Mouse (Mus musculus) kidney, embryonic 14.5 days (tissue): Measurements from ENCODE around the gene Flt1. TPM values are rescaled to one million over a fixed set of nuclear protein-coding genes. Genes with fewer than 3 reads are reported as not detected.

Experiments
- ATAC-seq: fragments of 200-750 bp; cut with Nextera tagmentation; 2 replicates; pipeline ENCODE4 v1.8.0; 2017; ENCODE audit warnings: moderate number of reproducible peaks, mild to moderate bottlenecking, moderate TSS enrichment, moderate library complexity; ENCODE audit not compliant: low FRiP score, low TSS enrichment
- H3K27ac ChIP-seq: fragments of 300-500 bp; sonication (generic); 2 replicates; pipeline ENCODE4 v1.5.1; 2014; ENCODE audit warnings: low read depth, mild to moderate bottlenecking, low read length, moderate library complexity, mixed read lengths
- H3K27me3 ChIP-seq: fragments of 300-500 bp; sonication (generic); 2 replicates; pipeline ENCODE4 v1.6.1; 2014; ENCODE audit warnings: mild to moderate bottlenecking, low read length; ENCODE audit not compliant: control insufficient read depth, insufficient read depth
- H3K36me3 ChIP-seq: fragments of 300-500 bp; sonication (generic); 2 replicates; pipeline ENCODE4 v1.6.1; 2014; ENCODE audit warnings: low read length, mixed read lengths; ENCODE audit not compliant: control insufficient read depth, insufficient read depth
- H3K4me1 ChIP-seq: fragments of 300-500 bp; sonication (generic); 2 replicates; pipeline ENCODE4 v1.6.1; 2014; ENCODE audit warnings: low read length, mixed read lengths; ENCODE audit not compliant: control insufficient read depth, insufficient read depth
- H3K4me2 ChIP-seq: fragments of 300-500 bp; sonication (generic); replicated peaks from 2 replicates; pipeline ENCODE4 v1.6.1; 2014; ENCODE audit warnings: low read depth, mild to moderate bottlenecking, low read length
- H3K4me3 ChIP-seq: fragments of 300-500 bp; sonication (generic); 2 replicates; pipeline ENCODE4 v1.5.1; 2014; ENCODE audit warnings: mild to moderate bottlenecking, low read length
- H3K9ac ChIP-seq: fragments of 300-500 bp; sonication (generic); 2 replicates; pipeline ENCODE4 v1.6.1; 2014; ENCODE audit warnings: low read depth, mild to moderate bottlenecking, low read length, moderate library complexity
- H3K9me3 ChIP-seq: fragments of 300-500 bp; sonication (generic); 2 replicates; pipeline ENCODE4 v1.6.1; 2016; ENCODE audit warnings: low read length; ENCODE audit not compliant: control insufficient read depth
- WGBS: fragments of 180-500 bp; shearing (Covaris S2); extraction: QIAGEN DNeasy Blood & Tissue Kit; methylation state at CpG from one replicate; pipeline ENCODE4 v1.1.7; 2014; 5-methylcytosine and 5-hydroxymethylcytosine counted together
- polyA plus RNA-seq: library from polyadenylated mRNA; unstranded; fragments of >200 nt; fragmentation: Nextera tagmentation; extraction: Ambion mirVana; gene quantifications from 2 replicates; pipeline ENCODE4 v1.2.1, GENCODE M21; 2014

Flt1 gene
- polyA plus RNA-seq, 1 experiment from 2014 or later = 20.0 TPM

DNA sequence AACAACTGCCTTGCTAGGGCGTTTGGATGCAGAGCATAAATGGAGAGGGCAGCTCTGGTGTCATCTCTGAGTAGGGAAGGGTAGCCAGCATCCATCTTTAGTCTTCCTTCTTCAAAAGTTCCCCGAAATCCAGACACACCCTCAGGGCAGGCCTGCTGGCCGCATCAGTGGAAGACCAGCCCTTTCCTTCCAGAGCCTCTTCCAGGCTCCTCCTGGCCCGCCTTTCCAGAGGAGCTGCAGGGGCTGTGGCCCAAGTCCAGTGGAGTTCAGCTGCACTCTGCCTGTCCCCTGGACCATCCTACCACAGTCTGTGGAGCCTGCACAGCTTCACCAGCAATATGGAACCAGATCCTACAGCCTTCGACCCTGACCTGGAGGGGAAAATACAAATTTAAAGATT lies 7.1 kb upstream of the Flt1 start:
- no peak overlapping the region for H3K27ac ChIP-seq
- no peaks in the 10 kb centered on the region for H3K36me3 ChIP-seq
- no peak overlapping the region for H3K4me3 ChIP-seq
- H3K9me3 ChIP-seq = 0 out of 2 replicates have a peak, but pooled peaks cover 2% of the 10 kb centered on the region
- H3K27me3 ChIP-seq = peaks cover 16% of the 10 kb centered on the region
- no peak overlapping the region for H3K9ac ChIP-seq
- 83% methylated on average over 5 of the region's 5 CpGs for WGBS
- H3K4me2 ChIP-seq = no peak overlapping the region
- no peak for ATAC-seq
- H3K4me1 ChIP-seq = no peaks in the 10 kb centered on the region

DNA sequence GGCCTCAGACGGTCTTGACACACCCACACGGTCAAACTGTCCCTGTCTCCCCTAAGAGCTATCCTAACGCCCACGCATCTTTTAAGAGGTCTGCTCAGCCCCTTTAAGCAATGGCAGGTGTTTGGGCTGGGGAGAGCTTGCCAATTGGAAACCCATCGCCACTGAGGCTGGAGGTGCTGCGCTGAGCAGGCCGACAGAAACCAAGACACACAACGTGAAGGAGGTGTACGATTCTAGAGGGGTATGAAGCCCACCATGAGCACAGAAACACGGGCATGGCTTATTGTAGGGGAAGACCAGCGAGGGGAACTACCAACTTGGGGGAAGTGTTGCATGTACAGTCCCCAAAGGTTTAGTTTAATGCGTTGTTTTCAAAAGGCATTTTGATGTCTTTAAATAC lies 1.7 kb upstream of the Flt1 start:
- Histone ChIP-seq H3K9me3 (no peaks in the 10 kb centered on the region), H3K27ac (no peak overlapping the region), H3K27me3 (peaks cover 70% of the 10 kb centered on the region), H3K36me3 (no peaks in the 10 kb centered on the region), H3K4me1 (peaks cover 3% of the 10 kb centered on the region; the same call in 1 of the 2 replicates), H3K4me2 (no peak overlapping the region), H3K9ac (no peak overlapping the region), H3K4me3 (no peak overlapping the region)
- no peak for ATAC-seq
- 10% methylated on average over 12 of the region's 12 CpGs for WGBS

DNA sequence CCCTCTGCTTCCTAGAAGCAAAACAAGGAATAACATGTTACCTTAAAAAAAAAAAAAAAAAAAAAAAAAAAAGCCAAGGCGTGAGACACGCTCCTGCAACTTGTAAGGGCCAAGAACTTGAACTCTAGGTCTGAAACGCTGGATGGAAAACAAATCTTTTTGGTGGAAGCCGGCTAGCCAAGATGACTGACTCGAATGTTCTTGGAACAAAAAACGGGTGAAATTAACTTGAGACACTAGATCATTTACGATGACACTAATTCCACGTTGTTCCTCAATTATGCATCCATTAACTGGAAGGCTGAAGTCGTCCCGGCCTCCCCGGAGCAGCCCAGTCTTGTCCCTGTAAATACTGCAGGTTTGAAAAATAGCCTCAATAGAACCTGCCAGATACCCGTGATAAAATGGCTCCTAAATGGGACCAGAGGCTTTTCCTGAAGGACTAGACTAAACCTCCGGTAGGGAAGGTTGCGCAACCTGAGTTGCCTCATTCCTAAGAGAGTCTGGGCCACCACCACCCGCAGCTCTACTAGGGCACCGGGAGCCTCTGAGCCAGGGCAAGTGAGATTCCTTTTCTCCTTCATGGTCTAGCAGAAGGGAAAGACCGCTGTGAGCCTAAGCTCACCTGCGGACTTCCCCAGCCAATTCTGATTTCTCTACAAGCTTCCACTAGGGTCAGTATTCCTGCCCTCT lies 1.0 kb upstream of the Flt1 start:
- Histone ChIP-seq H3K4me3 (peak overlapping the region; percentile 43; the same call in 1 of the 2 replicates), H3K9ac (no peak overlapping the region), H3K27me3 (peaks cover 74% of the 10 kb centered on the region), H3K36me3 (no peaks in the 10 kb centered on the region), H3K4me1 (peaks cover 3% of the 10 kb centered on the region; the same call in 1 of the 2 replicates), H3K27ac (no peak overlapping the region), H3K9me3 (no peaks in the 10 kb centered on the region), H3K4me2 (peak overlapping the region; percentile 61; the same call in 1 of the 2 replicates)
- no peak for ATAC-seq
- whole genome bisulfite sequencing = 2% methylated on average over 17 of the region's 18 CpGs

DNA sequence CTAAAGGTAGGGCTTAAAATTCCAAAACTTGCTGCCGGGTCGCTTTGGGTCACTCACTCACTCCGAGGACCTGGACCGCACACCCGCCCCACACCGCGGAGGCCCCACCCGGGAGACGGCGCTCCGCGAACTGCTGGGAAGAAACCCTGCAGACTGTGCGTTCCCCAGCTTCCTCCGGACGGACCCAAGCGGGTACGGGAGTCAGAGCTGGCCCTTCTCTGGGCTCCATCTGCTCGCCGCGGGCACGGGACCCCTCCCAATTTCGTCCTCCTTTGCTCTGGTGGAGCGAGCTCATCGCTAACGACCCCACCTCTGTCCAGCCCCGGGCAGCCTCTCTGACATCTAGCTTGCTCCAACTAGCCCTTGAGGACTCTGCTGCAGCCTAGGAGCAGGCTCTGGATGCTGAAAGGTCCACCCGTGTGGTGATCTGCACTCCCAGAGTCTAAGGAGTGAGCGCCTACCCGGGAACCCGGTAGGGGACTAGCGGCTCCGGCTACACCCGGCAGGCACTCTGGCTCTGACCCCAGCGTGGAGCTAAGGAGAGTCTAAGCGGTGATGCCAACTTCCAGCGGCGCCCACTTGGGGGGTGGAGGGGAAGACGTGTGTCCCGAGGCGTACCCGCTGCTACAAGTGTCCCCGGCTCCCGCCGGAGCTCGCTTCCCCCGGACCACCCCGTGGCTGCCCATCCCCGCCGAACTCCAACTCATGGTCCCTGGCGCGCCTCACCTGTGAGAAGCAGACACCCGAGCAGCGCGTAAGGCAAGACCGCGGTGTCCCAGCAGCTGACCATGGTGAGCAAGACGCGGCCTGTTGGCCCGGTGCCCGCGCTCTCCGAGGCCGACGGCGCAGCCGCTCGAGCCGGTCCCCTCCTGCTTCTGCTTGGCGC lies 623 bp downstream of the Flt1 start:
- H3K4me1 ChIP-seq = peaks cover 3% of the 10 kb centered on the region; the same call in 1 of the 2 replicates
- peak overlapping the region; percentile 61 for H3K4me2 ChIP-seq
- H3K9ac ChIP-seq = peak overlapping the region; percentile 55
- H3K27ac ChIP-seq = 0 out of 2 replicates have a peak overlapping the region, but pooled peaks have one; percentile 24
- H3K9me3 ChIP-seq = no peaks in the 10 kb centered on the region
- H3K4me3 ChIP-seq = peak overlapping the region; percentile 43
- H3K27me3 ChIP-seq = peaks cover 91% of the 10 kb centered on the region
- WGBS = 1% methylated on average over 68 of the region's 69 CpGs
- no peaks in the 10 kb centered on the region for H3K36me3 ChIP-seq
- ATAC-seq = peak; percentile 64

DNA sequence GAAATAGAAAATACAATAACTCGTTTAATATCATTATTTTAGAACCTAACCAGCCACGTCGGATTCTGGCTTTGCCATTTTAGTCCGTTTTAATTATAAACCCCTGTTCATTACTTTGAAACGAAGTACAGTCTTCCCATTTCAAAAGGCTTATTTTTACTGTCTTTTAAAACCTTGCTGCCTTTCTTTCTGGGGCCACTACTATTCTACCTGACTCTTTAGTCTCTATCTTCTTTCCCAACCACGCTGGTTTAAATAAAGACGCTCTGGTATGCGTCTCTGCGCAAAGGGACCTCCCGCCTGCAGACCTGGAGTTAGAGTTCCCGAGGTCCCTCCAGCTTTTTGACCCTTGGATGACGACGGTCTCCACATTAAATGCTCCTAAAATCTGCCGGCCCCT lies 1.4 kb downstream of the Flt1 start:
- peak overlapping the region; percentile 55; the same call in 1 of the 2 replicates for H3K9ac ChIP-seq
- H3K36me3 ChIP-seq = no peaks in the 10 kb centered on the region
- peak overlapping the region; percentile 43 for H3K4me3 ChIP-seq
- peaks cover 93% of the 10 kb centered on the region for H3K27me3 ChIP-seq
- 1% methylated on average over 14 of the region's 14 CpGs for WGBS
- H3K27ac ChIP-seq = no peak overlapping the region
- H3K4me1 ChIP-seq = peaks cover 3% of the 10 kb centered on the region; the same call in 1 of the 2 replicates
- H3K4me2 ChIP-seq = no peak overlapping the region
- no peak for ATAC-seq
- no peaks in the 10 kb centered on the region for H3K9me3 ChIP-seq

DNA sequence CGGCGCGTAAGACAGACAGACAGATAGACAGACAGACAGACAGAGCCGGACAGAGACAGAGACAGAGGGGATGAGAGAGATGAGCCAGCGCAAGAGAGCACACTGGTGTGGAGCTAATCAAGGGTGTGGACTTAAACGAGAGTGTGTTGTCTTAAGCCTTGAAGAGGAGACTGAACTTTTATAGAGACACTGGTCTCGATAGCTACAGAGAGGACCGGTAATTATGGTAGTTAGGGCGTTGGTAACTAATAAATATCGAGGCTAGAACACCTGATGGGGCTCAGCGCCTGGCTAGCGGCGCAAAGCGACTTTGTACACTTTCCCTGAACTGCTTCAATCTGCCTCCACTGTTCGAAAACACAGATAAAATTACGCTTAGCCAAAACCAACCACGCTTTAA lies 2.0 kb downstream of the Flt1 start:
- H3K27me3 ChIP-seq = peaks cover 95% of the 10 kb centered on the region
- no peaks in the 10 kb centered on the region for H3K9me3 ChIP-seq
- no peak overlapping the region for H3K9ac ChIP-seq
- no peak for ATAC-seq
- no peaks in the 10 kb centered on the region for H3K36me3 ChIP-seq
- H3K4me1 ChIP-seq = peaks cover 3% of the 10 kb centered on the region; the same call in 1 of the 2 replicates
- H3K4me3 ChIP-seq = peak overlapping the region; percentile 43
- H3K27ac ChIP-seq = no peak overlapping the region
- 3% methylated on average over 17 of the region's 17 CpGs for WGBS
- 0 out of 2 replicates have a peak overlapping the region, but pooled peaks have one; percentile 11 for H3K4me2 ChIP-seq

DNA sequence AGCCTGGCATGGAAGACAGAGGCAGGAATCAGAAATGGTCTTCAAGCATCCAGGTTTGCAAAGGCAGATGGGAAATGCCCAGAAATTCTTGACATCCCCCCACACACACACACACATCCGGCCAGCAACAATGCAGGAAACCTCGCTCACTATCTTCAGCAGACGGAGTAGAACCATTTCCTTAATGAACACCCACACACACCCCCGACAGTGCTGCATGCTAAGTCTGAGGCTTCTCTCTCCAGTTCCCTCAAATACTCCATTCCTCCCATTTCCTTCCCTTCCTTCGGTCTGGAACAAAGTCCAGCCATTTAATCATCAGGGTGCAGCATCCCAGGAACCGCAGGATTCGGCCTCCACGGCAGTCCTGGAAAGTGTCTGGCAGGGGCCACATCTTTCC lies 4.4 kb downstream of the Flt1 start:
- Histone ChIP-seq H3K27ac (no peak overlapping the region), H3K9ac (no peak overlapping the region), H3K27me3 (peaks cover 86% of the 10 kb centered on the region), H3K36me3 (no peaks in the 10 kb centered on the region), H3K4me3 (no peak overlapping the region), H3K9me3 (no peaks in the 10 kb centered on the region), H3K4me1 (no peaks in the 10 kb centered on the region; the same call in 1 of the 2 replicates), H3K4me2 (no peak overlapping the region)
- no peak for ATAC-seq
- WGBS = 21% methylated on average over 8 of the region's 8 CpGs

DNA sequence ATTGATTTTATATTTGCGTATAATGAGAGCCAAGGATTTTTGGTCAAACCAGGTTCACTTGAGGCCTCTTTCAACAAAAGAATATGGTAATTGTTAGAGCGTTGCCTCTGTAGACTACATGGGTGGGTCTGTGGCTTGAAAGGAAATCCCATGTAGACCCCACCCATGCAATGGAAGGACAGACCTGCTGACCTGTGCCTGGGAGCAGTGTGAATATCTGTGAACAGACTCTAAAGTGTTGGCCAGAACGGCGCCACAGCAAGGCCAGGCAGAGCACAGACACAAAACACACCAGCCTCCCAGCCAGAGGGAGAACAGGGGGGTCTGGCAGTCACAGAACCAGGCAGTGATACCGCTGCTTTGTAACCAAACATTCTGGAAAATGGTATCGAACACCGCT lies 7.5 kb downstream of the Flt1 start:
- no peaks in the 10 kb centered on the region for H3K4me1 ChIP-seq
- no peak for ATAC-seq
- H3K4me2 ChIP-seq = no peak overlapping the region
- peaks cover 58% of the 10 kb centered on the region for H3K27me3 ChIP-seq
- H3K9me3 ChIP-seq = no peaks in the 10 kb centered on the region
- no peaks in the 10 kb centered on the region for H3K36me3 ChIP-seq
- H3K4me3 ChIP-seq = no peak overlapping the region
- WGBS = 88% methylated on average over 7 of the region's 7 CpGs
- no peak overlapping the region for H3K9ac ChIP-seq
- H3K27ac ChIP-seq = no peak overlapping the region
